Mouse (Mus musculus) heart, adult 11 months (tissue): ENCODE measurements around the gene Faap20.

Experiments
- DNase-seq: peaks from one replicate; pipeline ENCODE4 v3.0.0; 2022

Gene Faap20

GRCm38 (mm10) chr4:155249257-155249647 is 350 bp upstream of the Faap20 start:
- peak; percentile 99 for DNase-seq

GRCm38 (mm10) chr4:155250361-155251117 is 937 bp downstream of the Faap20 start:
- DNase-seq: peak; percentile 96

DNA sequence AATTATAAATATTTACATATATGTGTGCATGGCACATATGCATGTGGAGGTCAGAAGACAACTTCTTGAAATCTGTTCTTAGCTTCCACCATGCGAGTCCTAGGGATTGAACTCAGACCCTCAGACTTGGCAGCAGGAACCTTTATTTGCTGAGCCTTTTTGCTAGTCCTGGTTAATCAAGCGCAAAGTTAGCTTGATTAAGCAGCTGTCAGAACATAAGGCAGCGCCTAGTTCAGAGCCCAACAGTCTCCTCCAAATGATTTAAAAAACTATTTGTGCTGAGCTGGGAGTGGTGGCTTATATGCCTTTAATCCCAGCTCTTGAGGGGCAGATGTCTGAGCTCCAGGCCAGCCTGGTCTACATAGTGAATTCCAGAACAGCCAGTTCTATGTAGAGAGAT is 1.5 kb downstream of the Faap20 start:
- no peak for DNase-seq

GRCm38 (mm10) chr4:155252253-155252652 is 2.7 kb downstream of the Faap20 start:
- no peak for DNase-seq

DNA sequence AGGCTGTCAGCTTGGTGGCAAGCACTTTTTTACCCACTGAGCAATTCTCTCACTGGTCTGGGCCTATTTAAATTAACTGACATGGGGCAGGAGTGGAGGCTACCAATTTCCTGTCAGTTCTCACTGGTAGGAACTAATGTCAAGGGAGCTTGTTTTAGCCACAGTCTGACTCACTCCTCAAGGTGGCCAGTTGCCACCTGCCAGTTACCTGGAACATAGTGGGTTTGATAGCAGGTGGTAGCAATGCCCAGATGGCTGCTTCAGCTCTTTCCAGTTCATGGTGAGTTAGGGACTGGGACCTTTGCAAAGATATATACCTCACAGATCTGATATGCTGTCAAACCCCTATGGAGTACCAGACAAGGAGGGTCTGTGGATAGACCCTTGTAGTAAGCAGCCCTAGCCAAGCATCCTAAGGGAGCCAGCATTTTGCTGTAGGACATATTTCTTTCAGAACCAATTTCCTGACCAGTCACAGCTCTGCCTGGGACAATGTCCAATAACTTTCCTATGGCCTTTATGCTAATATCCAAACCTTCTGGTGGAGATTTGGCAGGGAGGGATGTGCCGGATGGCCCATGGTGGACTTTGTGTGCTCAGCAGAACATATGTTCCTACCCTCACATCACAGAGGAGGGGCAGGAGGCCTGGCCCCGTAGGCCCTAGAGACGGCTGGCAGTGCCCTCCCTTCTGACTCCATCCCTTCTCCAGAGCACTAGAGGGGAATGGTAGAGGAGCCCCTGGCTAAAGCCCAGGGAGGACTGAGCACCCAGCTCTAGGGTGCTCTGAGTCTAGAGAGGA is 15.1 kb downstream of the Faap20 start:
- DNase-seq: no peak

DNA sequence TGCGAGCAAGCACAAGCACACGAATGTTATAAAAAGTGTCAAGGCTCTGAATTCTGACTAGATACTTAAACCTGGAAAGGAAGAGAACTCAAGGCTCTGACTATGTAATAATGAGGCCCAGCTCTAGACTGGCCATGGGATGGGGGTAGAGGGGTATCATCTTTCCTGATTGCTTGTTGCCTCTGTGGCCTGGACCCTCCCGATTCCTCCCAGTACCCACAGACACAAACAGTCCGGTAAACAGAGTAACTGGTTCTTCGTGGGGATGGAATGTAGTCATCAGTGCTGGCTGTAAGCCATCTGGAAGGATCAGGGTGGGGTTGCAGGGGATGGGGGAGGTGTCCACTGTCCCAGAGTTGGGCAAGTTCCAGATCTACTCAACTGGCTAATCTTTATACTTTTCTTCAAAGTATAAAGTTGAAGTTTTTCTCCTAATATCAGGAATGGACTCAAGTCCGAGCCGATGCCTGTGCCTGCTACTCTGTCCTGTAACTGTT is 17.5 kb downstream of the Faap20 start:
- no peak for DNase-seq

- peak; percentile 96 for DNase-seq
Measured at GRCm38 (mm10) chr4:155267639-155268175, 18.1 kb downstream of the Faap20 start.

- DNase-seq: peak; percentile 94
Measured at GRCm38 (mm10) chr4:155268382-155268781, 18.8 kb downstream of the Faap20 start.

GRCm38 (mm10) chr4:155274451-155274850 is 24.8 kb downstream of the Faap20 start:
- no peak for DNase-seq

GRCm38 (mm10) chr4:155274851-155275250 is 25.2 kb downstream of the Faap20 start:
- no peak for DNase-seq

DNA sequence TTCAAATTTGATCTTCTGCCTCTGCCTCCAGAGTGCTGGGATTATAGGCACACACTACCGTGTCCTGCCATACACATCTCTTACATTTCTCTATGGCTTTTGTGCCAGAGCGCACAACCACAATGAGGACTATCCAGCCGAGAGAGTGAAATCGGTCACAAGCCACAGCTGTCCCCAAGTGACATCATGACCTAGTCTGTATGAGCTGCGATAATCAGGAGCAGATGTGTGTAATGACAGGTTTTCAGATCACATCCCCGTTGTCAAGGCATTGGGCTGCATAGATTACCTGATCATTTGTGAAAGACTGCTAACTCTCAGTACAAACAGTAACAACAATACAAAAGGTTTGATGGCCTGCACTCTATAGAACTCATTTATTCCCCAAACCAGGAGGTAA is 28.4 kb downstream of the Faap20 start:
- DNase-seq: no peak

- no peak for DNase-seq
Measured at GRCm38 (mm10) chr4:155279054-155279453, 29.5 kb downstream of the Faap20 start.

GRCm38 (mm10) chr4:155279926-155280767 is 30.5 kb downstream of the Faap20 start:
- DNase-seq: no peak

GRCm38 (mm10) chr4:155280768-155281121 is 31.1 kb downstream of the Faap20 start:
- no peak for DNase-seq

DNA sequence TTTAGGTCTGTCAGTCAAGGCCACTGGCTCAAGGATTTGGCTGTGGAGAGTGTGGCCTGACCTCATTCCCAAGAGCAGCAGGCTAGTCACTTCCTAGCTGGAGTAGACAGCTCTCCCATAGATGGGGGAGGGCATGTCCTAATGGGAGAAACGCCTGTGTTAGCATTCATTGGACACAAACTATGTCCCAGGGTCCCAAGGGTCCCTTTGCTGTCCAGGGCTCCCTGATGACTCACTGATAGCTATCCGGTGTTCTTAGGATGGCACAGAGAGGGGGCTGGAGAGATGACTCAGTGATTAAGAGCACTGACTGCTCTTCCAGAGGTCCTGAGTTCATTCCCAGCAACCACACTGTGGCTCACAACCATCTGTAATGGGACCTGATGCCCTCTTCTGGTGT is 31.6 kb downstream of the Faap20 start:
- peak; percentile 92 for DNase-seq

DNA sequence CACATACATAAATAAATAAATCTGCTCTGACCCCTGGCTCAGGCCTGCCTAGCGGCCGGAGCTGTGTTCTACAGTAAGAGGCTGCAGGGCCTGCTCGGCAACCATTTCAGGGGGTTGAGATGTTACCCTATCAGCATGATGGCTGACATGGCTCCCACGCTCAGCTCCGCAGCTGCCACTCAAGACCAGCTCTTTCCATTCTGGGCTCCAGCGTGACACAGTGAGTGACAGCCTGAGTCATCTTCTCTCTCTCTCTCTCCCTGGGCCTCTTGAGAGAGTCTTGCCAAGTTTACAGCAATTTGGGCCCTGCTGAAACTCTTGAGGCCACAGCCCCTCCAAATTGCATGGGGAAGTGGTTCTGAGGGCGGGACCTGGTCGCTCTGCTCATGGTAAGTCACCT is 32.0 kb downstream of the Faap20 start:
- no peak for DNase-seq

DNA sequence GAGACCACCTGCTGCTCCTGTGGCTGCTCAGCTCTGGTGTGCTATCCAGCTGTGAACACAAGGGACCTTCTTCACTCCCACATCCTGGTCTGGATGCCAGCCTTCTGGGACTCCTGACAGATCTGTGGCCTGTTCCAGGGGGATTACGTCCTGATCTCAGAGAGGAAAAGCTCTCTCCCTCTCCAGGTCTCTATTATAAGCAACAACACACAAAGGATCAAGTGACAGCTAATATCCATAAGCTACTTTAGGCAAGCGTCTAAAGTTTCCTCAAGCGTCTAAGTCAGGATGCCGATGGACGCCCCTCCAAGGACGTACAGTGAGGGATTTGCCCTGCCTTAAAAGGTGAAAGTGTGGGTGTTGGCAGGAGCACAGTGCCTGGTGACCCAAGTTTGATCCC is 32.6 kb downstream of the Faap20 start:
- DNase-seq: no peak

- DNase-seq: peak; percentile 94
Measured at GRCm38 (mm10) chr4:155283001-155283503, 33.5 kb downstream of the Faap20 start.

DNA sequence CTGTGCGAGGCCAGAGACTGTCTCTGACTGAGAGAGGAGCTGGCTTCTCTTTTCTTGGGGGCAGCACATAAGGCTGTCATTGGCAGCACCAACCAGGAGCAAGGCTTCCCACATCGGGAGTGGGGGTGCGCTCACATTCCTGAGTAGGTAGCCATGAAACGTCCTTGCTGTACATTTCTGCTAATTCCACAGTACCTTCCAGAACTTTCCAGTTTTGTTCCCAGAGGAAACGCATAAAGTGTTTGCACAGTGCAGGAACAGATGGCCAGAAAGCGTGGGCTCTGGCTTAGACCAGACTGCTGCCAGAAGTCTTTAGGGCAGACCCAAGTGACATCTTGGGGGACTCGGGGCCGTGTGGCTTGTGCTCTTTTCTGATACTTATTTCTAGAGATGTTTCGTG is 34.0 kb downstream of the Faap20 start:
- no peak for DNase-seq

- DNase-seq: no peak
Measured at GRCm38 (mm10) chr4:155284521-155285379, 35.1 kb downstream of the Faap20 start.

DNA sequence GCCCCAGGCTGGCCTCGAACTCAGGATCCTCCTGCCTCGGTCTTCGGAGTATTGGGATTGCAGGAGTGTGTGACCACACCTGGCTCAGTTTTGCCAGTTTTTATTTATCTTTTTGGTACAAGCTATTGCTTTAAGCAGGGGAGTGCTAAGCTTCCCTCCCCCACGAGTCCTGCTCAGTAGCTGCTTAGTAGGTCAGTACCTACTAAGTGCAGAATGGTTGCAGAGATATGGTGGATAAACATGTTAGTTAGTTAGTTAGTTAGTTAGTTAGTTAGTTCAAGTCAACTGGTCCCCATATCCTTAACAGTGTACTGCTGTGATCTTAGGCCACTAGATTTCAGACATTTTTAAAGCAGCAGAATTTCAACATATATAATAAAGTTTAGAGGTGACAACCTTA is 36.5 kb downstream of the Faap20 start:
- no peak for DNase-seq

DNA sequence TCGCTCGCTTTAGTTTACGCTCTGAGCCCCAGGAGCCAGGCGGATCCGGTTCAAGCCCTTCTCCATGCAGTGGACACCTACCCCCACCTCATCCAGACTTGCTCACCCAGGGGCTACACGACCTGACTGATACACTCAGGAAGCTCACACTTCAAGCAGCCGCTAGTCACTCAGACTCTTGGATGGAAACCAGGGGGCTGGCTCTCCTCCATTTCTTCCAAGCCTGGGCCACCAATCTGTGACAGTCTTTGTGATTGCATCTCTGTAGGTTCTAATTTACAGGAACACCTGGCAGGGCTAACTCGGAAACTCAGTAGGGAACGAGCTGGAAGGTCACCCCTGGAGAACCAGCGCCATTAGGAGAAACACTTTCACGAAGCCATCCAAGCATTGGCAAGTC is 38.1 kb downstream of the Faap20 start:
- no peak for DNase-seq
